Mouse (Mus musculus) frontal cortex, postnatal 25 days (tissue): ENCODE data around the gene Slc37a3.

Experiments used
- DNase-seq, 2 experiments: peaks; one replicate each; pipeline ENCODE4 v3.0.0; 2022; ENCODE audit warnings: low spot score in 2 of 2

The Slc37a3 gene

GRCm38 (mm10) chr6:39319061-39319761, 58.3 kb downstream of the Slc37a3 start:
- DNase-seq = peak; percentile 33 to 48

GRCm38 (mm10) chr6:39318631-39319010, 58.9 kb downstream of the Slc37a3 start:
- no peak for DNase-seq

GRCm38 (mm10) chr6:39317854-39318630, 59.4 kb downstream of the Slc37a3 start:
- peak in 1 of 2 experiments; percentile 17 for DNase-seq

GRCm38 (mm10) chr6:39316089-39316488, 61.4 kb downstream of the Slc37a3 start:
- no peak for DNase-seq

- no peak for DNase-seq
Observed at GRCm38 (mm10) chr6:39314461-39314860, 63.0 kb downstream of the Slc37a3 start.

GRCm38 (mm10) chr6:39311786-39312185, 65.7 kb downstream of the Slc37a3 start:
- no peak for DNase-seq

GRCm38 (mm10) chr6:39304371-39304874, 73.1 kb downstream of the Slc37a3 start:
- no peak for DNase-seq

GRCm38 (mm10) chr6:39301484-39301883, 76.0 kb downstream of the Slc37a3 start:
- no peak for DNase-seq

- DNase-seq = no peak
Observed at GRCm38 (mm10) chr6:39297079-39297478, 80.4 kb downstream of the Slc37a3 start.

GRCm38 (mm10) chr6:39296474-39296873, 81.0 kb downstream of the Slc37a3 start:
- no peak for DNase-seq

- DNase-seq = no peak
Observed at GRCm38 (mm10) chr6:39295727-39296411, 81.6 kb downstream of the Slc37a3 start.

GRCm38 (mm10) chr6:39289721-39290120, 87.8 kb downstream of the Slc37a3 start:
- DNase-seq = no peak

- no peak for DNase-seq
Observed at GRCm38 (mm10) chr6:39287782-39288181, 89.7 kb downstream of the Slc37a3 start.

- DNase-seq = no peak
Observed at GRCm38 (mm10) chr6:39286732-39287083, 90.8 kb downstream of the Slc37a3 start.

- DNase-seq = no peak
Observed at GRCm38 (mm10) chr6:39286053-39286731, 91.3 kb downstream of the Slc37a3 start.

GRCm38 (mm10) chr6:39284836-39285235, 92.6 kb downstream of the Slc37a3 start:
- no peak for DNase-seq
